ENCODE assay signal across 8 mouse cellular contexts in genomic region chr1:168423389-168423930, GRCm38 (mm10). TPM values are rescaled to one million over a fixed set of nuclear protein-coding genes. Genes with fewer than 3 reads are reported as not detected.
A peak's percentile ranks its signal among the peaks of the same experiment; 100 is the strongest.
DNase-seq lines count a peak whose midpoint lies in the region; ATAC-seq lines count a peak whose summit lies in the region.

No protein-coding gene starts in this region.

- no peak for DNase-seq in hindbrain, embryonic 10.5 days (ENCODE audit: low spot score)
- no peak for DNase-seq in hindbrain, embryonic 11.5 days (ENCODE audit: low spot score)
- peak; percentile 20 for DNase-seq in ovary, postnatal 36 days (ENCODE audit: low spot score)
- DNase-seq in ovary, postnatal 10 days (ENCODE audit: low spot score) = no peak
- DNase-seq in spleen, postnatal 14 days (ENCODE audit: low spot score in 2 of 2) = no peak

- peaks cover 41% of the 10 kb centered on the region for H3K36me3 ChIP-seq in hindbrain, embryonic 10.5 days
- no peaks in the 10 kb centered on the region for H3K36me3 ChIP-seq in hindbrain, embryonic 11.5 days (ENCODE audit: control insufficient read depth, insufficient read depth, low read length)
- no peaks in the 10 kb centered on the region for H3K36me3 ChIP-seq in hindbrain, embryonic 15.5 days
- no peaks in the 10 kb centered on the region for H3K36me3 ChIP-seq in stomach, embryonic 16.5 days (ENCODE audit: control insufficient read depth, insufficient read depth, low read length)
- H3K36me3 ChIP-seq in liver, embryonic 12.5 days = no peaks in the 10 kb centered on the region

- H3K4me2 ChIP-seq in hindbrain, embryonic 11.5 days (replicated peaks; ENCODE audit: low read depth, low read length) = no peak overlapping the region
- peak overlapping the region; percentile 66 for H3K4me2 ChIP-seq in hindbrain, embryonic 15.5 days
- H3K4me2 ChIP-seq in stomach, embryonic 16.5 days (ENCODE audit: low read depth, low read length) = peak overlapping the region; percentile 30
- no peak overlapping the region for H3K4me2 ChIP-seq in liver, embryonic 12.5 days

- no peak for ATAC-seq in hindbrain, embryonic 11.5 days (ENCODE audit: low FRiP score)
- no peak for ATAC-seq in hindbrain, embryonic 15.5 days (ENCODE audit: low FRiP score, low read depth)
- no peak for ATAC-seq in stomach, embryonic 16.5 days (ENCODE audit: insufficient read depth, low FRiP score)
- no peak for ATAC-seq in liver, embryonic 12.5 days

- H3K4me1 ChIP-seq in hindbrain, embryonic 10.5 days (replicated peaks) = peaks cover 63% of the 10 kb centered on the region
- peaks cover 10% of the 10 kb centered on the region for H3K4me1 ChIP-seq in hindbrain, embryonic 11.5 days (replicated peaks; ENCODE audit: control insufficient read depth, insufficient read depth, low read length)
- peaks cover 55% of the 10 kb centered on the region for H3K4me1 ChIP-seq in hindbrain, embryonic 15.5 days (replicated peaks)
- H3K4me1 ChIP-seq in stomach, embryonic 16.5 days (ENCODE audit: control insufficient read depth, insufficient read depth, low read length) = peaks cover 35% of the 10 kb centered on the region
- peaks cover 6% of the 10 kb centered on the region; the same call in 1 of the 2 replicates for H3K4me1 ChIP-seq in liver, embryonic 12.5 days

- WGBS in hindbrain, embryonic 10.5 days = 78% methylated on average over 11 of the region's 11 CpGs
- 81% methylated on average over 11 of the region's 11 CpGs for WGBS in hindbrain, embryonic 11.5 days
- 74% methylated on average over 11 of the region's 11 CpGs for whole genome bisulfite sequencing in hindbrain, embryonic 15.5 days
- 58% methylated on average over 11 of the region's 11 CpGs for WGBS in stomach, embryonic 16.5 days
- whole genome bisulfite sequencing in liver, embryonic 12.5 days (ENCODE audit: insufficient replicate concordance) = 73% methylated on average over 11 of the region's 11 CpGs

- H3K27me3 ChIP-seq in hindbrain, embryonic 10.5 days (ENCODE audit: insufficient read depth, poor library complexity, severe bottlenecking) = no peaks in the 10 kb centered on the region
- H3K27me3 ChIP-seq in hindbrain, embryonic 11.5 days (ENCODE audit: control insufficient read depth, insufficient read depth, low read length) = no peaks in the 10 kb centered on the region
- H3K27me3 ChIP-seq in hindbrain, embryonic 15.5 days = no peaks in the 10 kb centered on the region
- no peaks in the 10 kb centered on the region for H3K27me3 ChIP-seq in stomach, embryonic 16.5 days (ENCODE audit: control insufficient read depth, insufficient read depth, low read length)
- no peaks in the 10 kb centered on the region for H3K27me3 ChIP-seq in liver, embryonic 12.5 days (replicated peaks)

- no peak overlapping the region for H3K4me3 ChIP-seq in hindbrain, embryonic 10.5 days
- no peak overlapping the region for H3K4me3 ChIP-seq in hindbrain, embryonic 11.5 days (ENCODE audit: low read depth, low read length)
- 0 out of 2 replicates have a peak overlapping the region, but pooled peaks have one; percentile 10 for H3K4me3 ChIP-seq in hindbrain, embryonic 15.5 days
- H3K4me3 ChIP-seq in stomach, embryonic 16.5 days (replicated peaks; ENCODE audit: low read length) = no peak overlapping the region
- no peak overlapping the region for H3K4me3 ChIP-seq in liver, embryonic 12.5 days

- H3K9ac ChIP-seq in hindbrain, embryonic 11.5 days (ENCODE audit: low read depth, low read length) = no peak overlapping the region
- H3K9ac ChIP-seq in hindbrain, embryonic 15.5 days = peak overlapping the region; percentile 10; the same call in 1 of the 2 replicates
- no peak overlapping the region for H3K9ac ChIP-seq in stomach, embryonic 16.5 days (ENCODE audit: low read length)
- no peak overlapping the region for H3K9ac ChIP-seq in liver, embryonic 12.5 days

- H3K9me3 ChIP-seq in hindbrain, embryonic 10.5 days = no peaks in the 10 kb centered on the region
- no peaks in the 10 kb centered on the region for H3K9me3 ChIP-seq in hindbrain, embryonic 11.5 days (ENCODE audit: control insufficient read depth, low read length)
- no peaks in the 10 kb centered on the region for H3K9me3 ChIP-seq in hindbrain, embryonic 15.5 days
- no peaks in the 10 kb centered on the region for H3K9me3 ChIP-seq in stomach, embryonic 16.5 days (replicated peaks; ENCODE audit: control insufficient read depth, low read length)
- H3K9me3 ChIP-seq in liver, embryonic 12.5 days (replicated peaks) = no peaks in the 10 kb centered on the region

- H3K27ac ChIP-seq in hindbrain, embryonic 10.5 days = peak overlapping the region; percentile 29
- no peak overlapping the region for H3K27ac ChIP-seq in hindbrain, embryonic 11.5 days (ENCODE audit: low read depth, low read length)
- H3K27ac ChIP-seq in hindbrain, embryonic 15.5 days (replicated peaks) = no peak overlapping the region
- H3K27ac ChIP-seq in stomach, embryonic 16.5 days (ENCODE audit: low read length) = peak overlapping the region; percentile 3; the same call in 1 of the 2 replicates
- no peak overlapping the region for H3K27ac ChIP-seq in liver, embryonic 12.5 days

RNA-seq across cellular contexts. Expression of gene Pbx1, which starts 8.6 kb away (rescaled TPM):
- polyA plus RNA-seq in hindbrain, embryonic 10.5 days (2016; fragmentation: Nextera tagmentation; extraction: Ambion mirVana) = 34.4 and 35.4 TPM in 2 replicates
- polyA plus RNA-seq in hindbrain, embryonic 11.5 days (2014; fragmentation: Nextera tagmentation; extraction: Ambion mirVana) = 49.0 and 59.2 TPM in 2 replicates
- 44.2 and 57.0 TPM in 2 replicates for polyA plus RNA-seq in hindbrain, embryonic 15.5 days (2015; fragmentation: Nextera tagmentation; extraction: Ambion mirVana)
- 32.4 and 35.6 TPM in 2 replicates for polyA plus RNA-seq in stomach, embryonic 16.5 days (2015; fragmentation: Nextera tagmentation; extraction: Ambion mirVana)
- polyA plus RNA-seq in liver, embryonic 12.5 days (2016; fragmentation: Nextera tagmentation; extraction: Ambion mirVana) = 6.8 and 6.9 TPM in 2 replicates

Comparison
In these comparisons a context has a peak if more than half of its experiments do, and no peak if none do; other contexts are left out.
1. H3K27ac ChIP-seq: peak in hindbrain, embryonic 10.5 days (single experiment) and stomach, embryonic 16.5 days (single experiment); none in hindbrain, embryonic 11.5 days (single experiment), hindbrain, embryonic 15.5 days (single experiment) and liver, embryonic 12.5 days (single experiment).
2. H3K4me2 ChIP-seq: peak in hindbrain, embryonic 15.5 days (single experiment) and stomach, embryonic 16.5 days (single experiment); none in hindbrain, embryonic 11.5 days (single experiment) and liver, embryonic 12.5 days (single experiment).